Mouse (Mus musculus) intestine, embryonic 16.5 days (tissue): ENCODE measurements around the gene Gm6685. TPM values are rescaled to one million over a fixed set of nuclear protein-coding genes. Genes with fewer than 3 reads are reported as not detected.

Source experiments
- ATAC-seq: fragments of 200-750 bp; cut with Nextera tagmentation; 2 replicates; pipeline ENCODE4 v1.8.0; 2017; ENCODE audit warnings: moderate TSS enrichment, moderate library complexity
- H3K27ac ChIP-seq: fragments of 300-500 bp; sonication (generic); 2 replicates; pipeline ENCODE4 v1.5.1; 2014; ENCODE audit warnings: mild to moderate bottlenecking, low read length
- H3K27me3 ChIP-seq: fragments of 300-500 bp; sonication (generic); replicated peaks from 2 replicates; pipeline ENCODE4 v1.6.1; 2014; ENCODE audit warnings: low read length, control low read depth, mixed read lengths; ENCODE audit not compliant: control insufficient read depth, insufficient read depth
- H3K36me3 ChIP-seq: fragments of 300-500 bp; sonication (generic); 2 replicates; pipeline ENCODE4 v1.6.1; 2014; ENCODE audit warnings: low read length, control low read depth; ENCODE audit not compliant: control insufficient read depth, insufficient read depth
- H3K4me1 ChIP-seq: fragments of 300-500 bp; sonication (generic); 2 replicates; pipeline ENCODE4 v1.6.1; 2014; ENCODE audit warnings: low read length, control low read depth, mixed read lengths; ENCODE audit not compliant: control insufficient read depth, insufficient read depth
- H3K4me2 ChIP-seq: fragments of 300-500 bp; sonication (generic); 2 replicates; pipeline ENCODE4 v1.6.1; 2014; ENCODE audit warnings: low read depth, low read length, control low read depth
- H3K4me3 ChIP-seq: fragments of 300-500 bp; sonication (generic); 2 replicates; pipeline ENCODE4 v1.5.1; 2014; ENCODE audit warnings: mild to moderate bottlenecking, low read length
- H3K9ac ChIP-seq: fragments of 300-500 bp; sonication (generic); 2 replicates; pipeline ENCODE4 v1.6.1; 2014; ENCODE audit warnings: low read depth, low read length
- H3K9me3 ChIP-seq: fragments of 300-500 bp; sonication (generic); 2 replicates; pipeline ENCODE4 v1.6.1; 2016; ENCODE audit warnings: low read length, control low read depth; ENCODE audit not compliant: control insufficient read depth
- WGBS: fragments of 180-500 bp; shearing (Covaris S2); extraction: QIAGEN DNeasy Blood & Tissue Kit; methylation state at CpG from one replicate; pipeline ENCODE4 v1.1.7; 2014; 5-methylcytosine and 5-hydroxymethylcytosine counted together
- polyA plus RNA-seq: library from polyadenylated mRNA; unstranded; fragments of >200 nt; fragmentation: Nextera tagmentation; extraction: Ambion mirVana; gene quantifications from 2 replicates; pipeline ENCODE4 v1.2.1, GENCODE M21; 2015

Gene Gm6685
- polyA plus RNA-seq, 1 experiment from 2014 or later, result not detected

GRCm38 (mm10) chr11:28313396-28313795, 26.3 kb downstream of the Gm6685 start:
- Histone ChIP-seq H3K9ac (no peak overlapping the region), H3K9me3 (no peaks in the 10 kb centered on the region), H3K4me1 (no peaks in the 10 kb centered on the region), H3K4me3 (no peak overlapping the region), H3K27ac (no peak overlapping the region), H3K36me3 (no peaks in the 10 kb centered on the region), H3K4me2 (no peak overlapping the region), H3K27me3 (no peaks in the 10 kb centered on the region)
- no peak for ATAC-seq
- WGBS, result 64% methylated on average over 1 of the region's 1 CpGs

GRCm38 (mm10) chr11:28307723-28308122, 31.9 kb downstream of the Gm6685 start:
- Histone ChIP-seq H3K4me1 (no peaks in the 10 kb centered on the region), H3K36me3 (no peaks in the 10 kb centered on the region), H3K4me3 (no peak overlapping the region), H3K4me2 (no peak overlapping the region), H3K9ac (no peak overlapping the region), H3K9me3 (no peaks in the 10 kb centered on the region), H3K27ac (no peak overlapping the region), H3K27me3 (no peaks in the 10 kb centered on the region)
- 93% methylated on average over 1 of the region's 1 CpGs for WGBS
- ATAC-seq, result no peak

GRCm38 (mm10) chr11:28290440-28290839, 49.2 kb downstream of the Gm6685 start:
- H3K27ac ChIP-seq, result no peak overlapping the region

More at GRCm38 (mm10) chr11:28290440-28290839, 49.2 kb downstream of the Gm6685 start:
- H3K4me1 ChIP-seq, result no peaks in the 10 kb centered on the region
- H3K4me2 ChIP-seq, result no peak overlapping the region
- WGBS, result 88% methylated on average over 1 of the region's 1 CpGs
- no peak overlapping the region for H3K4me3 ChIP-seq
- no peak for ATAC-seq
- H3K9ac ChIP-seq, result no peak overlapping the region
- no peaks in the 10 kb centered on the region for H3K9me3 ChIP-seq
- no peaks in the 10 kb centered on the region for H3K36me3 ChIP-seq
- H3K27me3 ChIP-seq, result no peaks in the 10 kb centered on the region

Other genes with a start within 250 kb of the Gm6685 start
- 1.2 TPM in 2 replicates for gene Ccdc85a, start 244.5 kb upstream of the Gm6685 start, polyA plus RNA-seq